Mouse (Mus musculus) midbrain, embryonic 14.5 days (tissue): ENCODE results near the gene Naip6. TPM values are rescaled to one million over a fixed set of nuclear protein-coding genes. Genes with fewer than 3 reads are reported as not detected.
"Not testable (repeated sequence)": the region's sequence is repeated elsewhere in the genome, so short reads cannot be mapped to it uniquely, and the experiment has no call there.

ENCODE experiments used
- ATAC-seq: fragments of 200-750 bp; cut with Nextera tagmentation; 2 replicates; pipeline ENCODE4 v1.8.0; 2017; ENCODE audit warnings: moderate number of reproducible peaks, moderate library complexity; ENCODE audit not compliant: low FRiP score, low TSS enrichment
- DNase-seq: peaks from one replicate; pipeline ENCODE4 v3.0.0-alpha.2; 2015
- H3K27ac ChIP-seq: fragments of 300-500 bp; sonication (generic); replicated peaks from 2 replicates; pipeline ENCODE4 v1.5.1; 2014; ENCODE audit warnings: mild to moderate bottlenecking, low read depth, low read length, moderate library complexity
- H3K27me3 ChIP-seq: fragments of 300-500 bp; sonication (generic); 2 replicates; pipeline ENCODE4 v1.6.1; 2014; ENCODE audit warnings: low read length, control low read depth, mixed read lengths; ENCODE audit not compliant: control insufficient read depth, insufficient read depth
- H3K36me3 ChIP-seq: fragments of 300-500 bp; sonication (generic); 2 replicates; pipeline ENCODE4 v1.6.1; 2014; ENCODE audit warnings: low read length, control low read depth; ENCODE audit not compliant: control insufficient read depth, insufficient read depth
- H3K4me1 ChIP-seq: fragments of 300-500 bp; sonication (generic); 2 replicates; pipeline ENCODE4 v1.6.1; 2014; ENCODE audit warnings: mild to moderate bottlenecking, antibody characterized with exemption, low read length, control low read depth; ENCODE audit not compliant: control insufficient read depth, insufficient read depth
- H3K4me2 ChIP-seq: fragments of 300-500 bp; sonication (generic); 2 replicates; pipeline ENCODE4 v1.6.1; 2014; ENCODE audit warnings: mild to moderate bottlenecking, low read length, moderate library complexity
- H3K4me3 ChIP-seq: fragments of 300-500 bp; sonication (generic); replicated peaks from 2 replicates; pipeline ENCODE4 v1.5.1; 2014; ENCODE audit warnings: low read depth, low read length
- H3K9ac ChIP-seq: fragments of 300-500 bp; sonication (generic); replicated peaks from 2 replicates; pipeline ENCODE4 v1.6.1; 2014; ENCODE audit warnings: mild to moderate bottlenecking, low read length, moderate library complexity
- H3K9me3 ChIP-seq: fragments of 300-500 bp; sonication (generic); 2 replicates; pipeline ENCODE4 v1.6.1; 2016; ENCODE audit warnings: low read length, control low read depth, mixed read lengths; ENCODE audit not compliant: control insufficient read depth
- WGBS: fragments of 180-500 bp; shearing (Covaris S2); extraction: QIAGEN DNeasy Blood & Tissue Kit; methylation state at CpG from one replicate; pipeline ENCODE4 v1.1.7; 2014; 5-methylcytosine and 5-hydroxymethylcytosine counted together
- polyA plus RNA-seq: library from polyadenylated mRNA; unstranded; fragments of >200 nt; fragmentation: Nextera tagmentation; extraction: Ambion mirVana; gene quantifications from 2 replicates; pipeline ENCODE4 v1.2.1, GENCODE M21; 2014

Naip6 gene
- 0.05 and 0.08 TPM in 2 replicates for polyA plus RNA-seq

GRCm38 (mm10) chr13:100317256-100317893, at the start of gene Naip6:
Gene Naip6, minus strand, starts transcription at chr13:100317674.
- WGBS: 78% methylated on average over 5 of the region's 6 CpGs
- not testable (repeated sequence) for H3K9me3 ChIP-seq, ATAC-seq, H3K27ac ChIP-seq, H3K9ac ChIP-seq, H3K4me1 ChIP-seq, H3K4me2 ChIP-seq, H3K36me3 ChIP-seq, H3K4me3 ChIP-seq, H3K27me3 ChIP-seq, DNase-seq

- not testable (repeated sequence) for H3K9me3 ChIP-seq, H3K4me1 ChIP-seq, H3K36me3 ChIP-seq, H3K4me2 ChIP-seq, H3K27ac ChIP-seq, H3K4me3 ChIP-seq, H3K27me3 ChIP-seq, DNase-seq, ATAC-seq, H3K9ac ChIP-seq
- 83% methylated on average over 2 of the region's 2 CpGs for WGBS
Observed at GRCm38 (mm10) chr13:100352315-100352714, 34.8 kb upstream of the Naip6 start.

- not testable (repeated sequence) for H3K4me1 ChIP-seq, H3K9ac ChIP-seq, ATAC-seq, DNase-seq, H3K9me3 ChIP-seq, H3K36me3 ChIP-seq, H3K4me3 ChIP-seq, H3K27me3 ChIP-seq, H3K4me2 ChIP-seq, H3K27ac ChIP-seq
- WGBS: 63% methylated on average over 1 of the region's 2 CpGs
Observed at GRCm38 (mm10) chr13:100349510-100350173, 32.2 kb upstream of the Naip6 start.

- WGBS: 76% methylated on average over 2 of the region's 2 CpGs
- no peak overlapping the region for H3K4me3 ChIP-seq
- no peak for DNase-seq
Observed at GRCm38 (mm10) chr13:100341822-100342221, 24.3 kb upstream of the Naip6 start.

GRCm38 (mm10) chr13:100331728-100332127, 14.3 kb upstream of the Naip6 start:
- not testable (repeated sequence) for H3K4me3 ChIP-seq, H3K36me3 ChIP-seq, ATAC-seq, H3K9ac ChIP-seq, DNase-seq, H3K4me2 ChIP-seq, H3K9me3 ChIP-seq, H3K4me1 ChIP-seq, H3K27ac ChIP-seq, H3K27me3 ChIP-seq
- 56% methylated on average over 5 of the region's 5 CpGs for WGBS

More at GRCm38 (mm10) chr13:100341822-100342221, 24.3 kb upstream of the Naip6 start:
- no peak overlapping the region for H3K27ac ChIP-seq
- no peak for ATAC-seq
- H3K4me2 ChIP-seq: no peak overlapping the region
- no peaks in the 10 kb centered on the region for H3K36me3 ChIP-seq
- H3K4me1 ChIP-seq: no peaks in the 10 kb centered on the region
- H3K27me3 ChIP-seq: no peaks in the 10 kb centered on the region
- no peaks in the 10 kb centered on the region for H3K9me3 ChIP-seq
- H3K9ac ChIP-seq: no peak overlapping the region

- not testable (repeated sequence) for H3K27me3 ChIP-seq, ATAC-seq, H3K27ac ChIP-seq, H3K4me3 ChIP-seq, H3K36me3 ChIP-seq, DNase-seq, H3K9ac ChIP-seq, H3K9me3 ChIP-seq, H3K4me2 ChIP-seq, H3K4me1 ChIP-seq
- 26% methylated on average over 1 of the region's 1 CpGs for WGBS
Observed at GRCm38 (mm10) chr13:100328899-100329298, 11.4 kb upstream of the Naip6 start.

GRCm38 (mm10) chr13:100328029-100328428, 10.6 kb upstream of the Naip6 start:
- WGBS: 80% methylated on average over 2 of the region's 2 CpGs

GRCm38 (mm10) chr13:100322266-100322837, 4.9 kb upstream of the Naip6 start:
- WGBS: 84% methylated on average over 3 of the region's 3 CpGs
- H3K27me3 ChIP-seq, DNase-seq, H3K36me3 ChIP-seq, H3K4me2 ChIP-seq, H3K27ac ChIP-seq, H3K4me3 ChIP-seq, H3K9ac ChIP-seq, H3K4me1 ChIP-seq, H3K9me3 ChIP-seq, ATAC-seq: not testable (repeated sequence)

More at GRCm38 (mm10) chr13:100328029-100328428, 10.6 kb upstream of the Naip6 start:
- not testable (repeated sequence) for H3K9ac ChIP-seq, DNase-seq, H3K4me1 ChIP-seq, H3K27me3 ChIP-seq, ATAC-seq, H3K4me3 ChIP-seq, H3K9me3 ChIP-seq, H3K27ac ChIP-seq, H3K36me3 ChIP-seq, H3K4me2 ChIP-seq
